Mouse (Mus musculus) c-Kit-positive CD71-positive TER-119-negative erythroid progenitor cells, embryonic 14.5 days (primary cell): ENCODE results near the gene Ctnnal1.
"Not testable (repeated sequence)": the region's sequence is repeated elsewhere in the genome, so short reads cannot be mapped to it uniquely, and the experiment has no call there.

ENCODE experiments used
- DNase-seq: peaks from one replicate; pipeline ENCODE4 v3.0.0-alpha.2; 2013; ENCODE audit warnings: low read depth

Ctnnal1 gene

DNA sequence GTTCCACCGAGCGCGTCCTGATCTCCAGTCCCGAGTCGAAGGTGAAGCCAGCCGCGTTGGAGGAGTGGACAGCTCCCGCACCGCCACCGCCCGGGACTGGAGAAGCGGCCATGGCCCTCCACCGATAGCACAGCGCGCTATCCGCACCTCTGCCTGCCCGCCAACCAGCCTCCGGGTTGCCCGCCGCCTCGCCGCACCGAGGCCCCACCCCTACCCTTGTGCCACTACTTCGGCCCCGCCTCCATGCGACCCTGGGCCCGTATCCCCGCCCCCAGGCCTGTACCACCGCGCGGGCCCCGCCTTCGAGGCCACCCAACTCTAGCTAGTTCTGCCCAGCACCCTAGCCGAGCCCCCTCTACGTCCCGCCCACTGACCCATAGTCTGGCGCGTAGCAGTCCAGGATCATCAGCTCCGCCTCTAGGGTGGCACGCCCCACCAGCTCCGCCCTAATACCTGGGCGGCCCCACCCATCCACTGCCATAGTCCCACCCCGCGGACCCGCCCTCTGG is at the start of gene Ctnnal1:
Gene Ctnnal1, minus strand, starts transcription at position 186 of the 509 bp plus-strand sequence.
- peak; percentile 71 for DNase-seq

DNA sequence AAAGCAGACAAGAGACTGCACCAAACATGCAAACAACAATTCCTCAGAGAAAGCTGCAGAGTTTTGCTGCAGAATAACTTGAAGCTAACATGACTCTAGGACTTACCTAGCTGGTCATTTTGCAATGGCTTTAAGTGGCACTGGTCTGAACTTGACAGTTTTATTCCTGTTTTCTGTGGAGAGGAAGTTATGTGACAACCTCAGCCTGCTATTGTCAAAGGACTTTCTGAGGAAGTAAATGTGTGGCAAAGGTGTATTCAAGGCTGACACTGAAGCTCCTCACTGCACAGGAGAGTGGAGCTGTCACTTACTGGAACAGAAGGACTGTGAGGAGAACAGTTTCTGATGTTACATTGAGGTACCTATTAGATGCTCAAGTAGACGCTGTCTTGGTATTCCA is 49.8 kb upstream of the Ctnnal1 start:
- no peak for DNase-seq

DNA sequence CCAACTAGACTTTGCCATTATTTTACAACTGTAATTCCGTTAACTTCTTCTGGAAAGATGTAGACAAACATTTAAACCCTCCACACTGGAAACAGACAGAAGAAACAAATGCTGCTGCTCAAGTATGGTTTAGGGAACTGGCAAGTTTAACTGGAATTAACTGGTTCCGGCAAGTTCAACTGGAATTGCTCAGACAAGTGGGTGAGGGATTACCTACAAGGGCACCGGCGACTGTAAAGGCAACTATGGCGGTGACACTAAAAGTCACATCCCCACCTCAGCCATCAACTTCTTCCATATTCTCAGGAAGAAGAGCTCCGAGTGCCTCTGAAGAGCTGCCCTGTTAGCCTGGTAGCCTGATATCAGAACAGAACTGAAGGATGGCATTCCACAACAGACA is 49.4 kb upstream of the Ctnnal1 start:
- DNase-seq, result no peak

DNA sequence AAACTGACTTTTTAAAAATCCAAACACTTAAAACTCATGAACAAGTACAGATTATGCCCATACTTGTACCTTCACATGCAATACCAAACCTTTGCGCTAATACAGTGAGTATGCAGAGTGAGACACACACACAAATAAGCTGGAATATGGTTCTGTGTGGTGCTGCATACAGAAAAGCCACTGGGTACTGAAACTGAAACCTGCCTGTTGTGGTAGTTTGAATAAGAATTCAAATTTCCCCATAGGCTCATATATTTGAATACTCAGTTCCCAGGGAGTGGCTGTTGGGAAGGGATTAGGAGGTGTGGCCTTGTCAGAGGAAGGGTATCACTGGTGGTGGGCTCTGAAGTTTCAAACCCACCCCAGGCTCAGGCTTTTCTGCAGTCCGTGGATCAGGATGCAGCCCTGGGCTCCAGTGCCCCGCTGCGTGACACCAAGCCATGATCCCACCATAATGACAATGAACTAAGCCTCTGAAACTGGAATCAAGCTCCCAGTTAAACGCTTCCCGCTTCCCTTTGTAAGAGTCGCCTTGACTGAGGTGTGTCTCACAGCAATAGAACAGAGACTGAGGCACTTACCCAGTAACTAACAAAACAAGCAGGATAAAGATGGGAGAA is 47.5 kb upstream of the Ctnnal1 start:
- no peak for DNase-seq

DNA sequence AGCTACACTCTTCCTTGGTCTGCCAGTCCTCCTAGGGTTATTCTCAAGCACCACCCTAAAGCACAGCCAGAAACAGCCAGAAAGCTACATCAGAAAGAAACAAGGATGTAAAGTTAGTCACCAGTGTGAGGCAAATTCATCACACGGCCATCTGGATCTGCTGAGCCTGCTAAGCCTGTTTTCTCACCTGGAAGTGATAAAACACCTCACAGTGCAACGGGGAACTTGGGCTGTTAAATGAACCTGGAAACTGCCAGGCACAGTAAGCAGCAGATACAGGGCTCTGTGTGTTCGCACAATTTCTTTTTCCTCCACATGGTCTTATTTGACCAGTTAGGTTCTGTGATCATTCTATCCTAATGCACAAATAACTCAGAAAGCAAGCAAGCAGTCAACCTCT is 44.6 kb upstream of the Ctnnal1 start:
- DNase-seq, result no peak

DNA sequence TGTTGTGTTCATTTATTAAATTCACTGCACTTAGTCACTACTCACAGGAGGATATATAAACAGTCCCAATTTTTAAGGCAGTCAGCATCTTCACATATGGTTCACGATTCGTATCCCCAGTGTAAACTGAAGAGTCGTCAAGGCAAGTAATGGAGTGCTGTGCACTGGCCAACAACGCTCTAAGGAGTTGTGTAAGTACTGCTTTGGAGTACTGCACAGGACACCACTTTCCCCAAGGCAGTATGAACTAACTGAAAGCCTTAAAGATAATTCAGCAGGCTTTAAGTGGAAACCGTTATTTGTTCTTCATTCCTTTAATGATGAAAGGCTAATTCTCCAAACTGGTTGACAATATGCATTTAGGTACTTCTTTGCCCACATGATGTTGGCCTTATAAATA is 42.7 kb upstream of the Ctnnal1 start:
- no peak for DNase-seq

DNA sequence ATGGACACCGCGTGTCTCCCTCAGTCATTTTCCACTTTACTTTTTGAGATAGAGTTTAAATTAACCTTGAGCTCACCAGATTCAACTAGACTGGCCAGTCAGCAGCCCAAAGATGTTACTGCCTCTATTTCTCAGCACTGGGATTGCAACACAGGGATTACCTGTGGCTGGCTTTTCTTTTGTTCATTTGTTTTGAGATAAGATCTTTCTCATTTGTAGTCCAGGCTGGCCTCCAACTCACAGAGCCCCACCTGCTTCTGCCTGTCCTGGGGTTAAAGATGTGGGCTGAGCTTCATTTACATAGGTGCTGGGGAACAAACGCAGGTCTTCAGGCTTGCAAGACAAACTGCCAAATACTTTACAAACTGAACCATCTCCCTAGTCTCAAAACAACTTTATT is 41.9 kb upstream of the Ctnnal1 start:
- DNase-seq, result no peak

DNA sequence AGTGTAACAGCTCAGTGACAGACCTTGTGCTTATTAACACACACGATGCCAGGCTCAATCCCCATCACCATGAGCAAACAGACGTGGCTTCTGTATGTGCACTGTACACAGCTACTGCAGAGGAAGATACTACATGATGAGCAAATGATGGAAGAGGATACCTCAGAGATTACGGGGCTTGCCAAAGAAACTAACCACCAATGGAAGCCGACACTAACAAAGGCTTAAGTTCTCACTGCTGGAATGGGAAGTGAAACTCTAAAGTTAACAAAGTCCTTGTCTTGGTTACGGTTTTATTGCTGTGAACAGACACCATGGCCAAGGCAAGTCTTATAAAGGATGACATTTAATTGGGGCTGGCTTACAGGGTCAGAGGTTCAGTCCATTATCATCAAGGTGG is 40.5 kb upstream of the Ctnnal1 start:
- no peak for DNase-seq

DNA sequence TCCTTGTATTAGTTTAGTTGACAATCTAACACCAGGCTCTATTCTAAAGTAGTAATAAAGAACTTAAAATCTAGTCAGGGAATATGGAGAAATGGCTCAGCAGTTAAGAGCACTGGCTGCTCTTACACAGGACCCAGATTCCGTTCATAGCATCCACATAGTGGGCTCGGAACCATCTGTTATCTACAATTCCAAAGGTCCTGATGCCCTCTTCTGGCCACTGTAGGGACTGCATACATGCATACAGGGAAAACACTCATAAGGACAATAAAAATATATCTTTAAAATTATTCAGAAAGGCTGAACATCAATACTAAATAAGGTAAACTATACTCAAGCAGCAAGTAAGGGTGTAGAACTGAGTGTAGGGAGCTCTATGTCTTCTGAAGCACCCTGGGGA is 36.7 kb upstream of the Ctnnal1 start:
- no peak for DNase-seq

DNA sequence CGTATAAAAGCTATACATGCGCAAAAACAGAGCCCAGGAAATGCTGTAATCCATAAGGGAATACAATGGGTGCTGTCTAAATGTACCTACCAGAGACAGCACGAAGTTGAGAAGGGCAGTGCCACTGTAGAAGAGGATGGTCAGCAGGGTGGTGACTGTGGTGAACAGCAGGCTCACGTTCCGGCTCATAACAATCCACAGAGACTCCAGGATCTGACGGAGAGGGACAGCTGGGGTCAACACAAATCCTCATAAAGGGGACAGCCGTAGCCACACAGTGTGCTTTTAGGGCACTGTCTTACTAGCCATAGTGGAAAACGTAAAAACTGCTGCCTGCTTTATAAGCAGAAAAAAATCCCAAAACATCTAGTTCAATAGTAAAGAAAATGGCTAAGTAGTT is 34.2 kb upstream of the Ctnnal1 start:
- no peak for DNase-seq

DNA sequence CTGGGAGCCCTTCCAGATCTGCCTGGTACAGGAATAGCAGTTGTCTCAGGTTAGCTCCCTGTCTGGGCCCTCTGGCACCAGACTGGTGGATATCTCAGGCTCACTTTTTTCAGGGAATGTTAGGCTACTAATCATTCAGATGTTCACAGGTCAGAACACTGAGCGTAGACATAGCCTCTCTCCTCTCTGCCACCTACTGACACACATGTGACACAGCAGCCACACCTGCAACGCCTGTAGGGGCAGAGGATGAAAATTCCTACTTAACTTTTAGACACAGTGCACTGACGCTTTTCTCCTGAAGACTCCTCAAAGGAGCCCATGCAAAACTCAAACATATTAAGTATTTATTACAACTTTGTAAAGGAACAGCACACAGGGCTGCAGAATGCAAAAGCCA is 32.5 kb upstream of the Ctnnal1 start:
- DNase-seq, result no peak

DNA sequence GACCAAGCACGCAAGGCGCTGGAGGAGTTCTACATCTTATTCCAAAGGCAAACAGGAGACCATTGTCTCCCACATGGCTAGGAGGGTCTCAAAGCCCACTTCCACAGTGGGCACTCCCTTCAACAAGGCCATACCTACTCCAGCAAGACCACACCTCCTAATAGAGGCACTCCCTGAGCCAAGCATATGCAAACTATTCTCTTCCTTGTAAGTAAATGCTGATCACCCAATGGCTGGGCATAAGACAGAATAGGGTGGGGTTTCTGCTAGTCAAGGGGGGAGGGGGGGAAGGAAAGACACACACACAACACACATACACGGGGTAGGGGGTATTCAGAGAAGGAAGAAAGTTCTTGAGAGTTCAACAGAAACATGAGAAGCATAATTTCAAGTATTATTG is 29.2 kb upstream of the Ctnnal1 start:
- no peak for DNase-seq

DNA sequence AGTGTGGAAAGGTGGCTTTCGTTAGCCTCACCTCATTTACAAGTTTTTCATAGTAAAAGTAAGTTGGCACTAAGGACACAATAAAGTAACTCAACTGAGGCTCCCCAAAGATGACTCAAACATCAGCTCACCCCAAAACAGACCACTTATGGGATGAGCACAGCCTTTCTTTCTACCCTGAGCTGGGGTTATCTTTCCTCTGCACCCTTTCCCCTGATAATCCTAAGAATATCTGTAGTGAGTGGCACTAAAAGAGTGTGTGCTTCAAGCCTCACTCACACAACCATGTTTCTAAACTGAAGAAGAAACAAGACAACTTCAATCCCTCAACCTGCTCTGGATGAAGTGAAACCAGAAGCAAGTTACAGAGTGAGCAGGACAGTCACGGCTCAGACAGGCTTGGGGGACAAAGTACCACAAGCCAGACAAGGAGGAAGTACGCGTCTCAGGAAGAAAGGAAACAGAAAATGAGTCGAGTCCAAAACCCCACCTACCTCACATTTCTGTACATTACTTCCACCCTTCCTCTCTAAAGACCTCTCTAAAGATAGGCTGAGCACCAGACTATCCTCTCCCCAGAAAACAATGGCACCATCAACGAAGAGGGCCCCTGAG is 27.6 kb upstream of the Ctnnal1 start:
- peak; percentile 19 for DNase-seq

DNA sequence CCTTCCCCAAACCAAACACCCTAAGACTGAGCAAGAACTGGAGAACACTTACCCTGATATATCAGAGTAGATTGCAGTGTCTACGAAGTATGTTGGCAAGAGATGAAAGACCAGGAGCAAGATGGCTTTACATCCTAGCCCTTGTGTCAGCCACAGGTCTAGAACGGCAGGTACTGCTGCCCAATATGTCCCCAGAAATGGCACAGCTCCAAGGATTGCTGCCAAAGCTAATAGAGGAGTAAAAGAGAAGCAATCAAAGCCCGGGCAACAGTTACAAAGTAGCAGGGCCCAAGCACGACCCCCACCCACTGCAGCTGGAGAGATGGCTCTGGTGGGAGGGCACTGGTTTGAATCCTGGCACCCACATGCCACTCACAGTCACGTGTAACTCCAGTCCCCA is 23.5 kb upstream of the Ctnnal1 start:
- DNase-seq, result no peak

DNA sequence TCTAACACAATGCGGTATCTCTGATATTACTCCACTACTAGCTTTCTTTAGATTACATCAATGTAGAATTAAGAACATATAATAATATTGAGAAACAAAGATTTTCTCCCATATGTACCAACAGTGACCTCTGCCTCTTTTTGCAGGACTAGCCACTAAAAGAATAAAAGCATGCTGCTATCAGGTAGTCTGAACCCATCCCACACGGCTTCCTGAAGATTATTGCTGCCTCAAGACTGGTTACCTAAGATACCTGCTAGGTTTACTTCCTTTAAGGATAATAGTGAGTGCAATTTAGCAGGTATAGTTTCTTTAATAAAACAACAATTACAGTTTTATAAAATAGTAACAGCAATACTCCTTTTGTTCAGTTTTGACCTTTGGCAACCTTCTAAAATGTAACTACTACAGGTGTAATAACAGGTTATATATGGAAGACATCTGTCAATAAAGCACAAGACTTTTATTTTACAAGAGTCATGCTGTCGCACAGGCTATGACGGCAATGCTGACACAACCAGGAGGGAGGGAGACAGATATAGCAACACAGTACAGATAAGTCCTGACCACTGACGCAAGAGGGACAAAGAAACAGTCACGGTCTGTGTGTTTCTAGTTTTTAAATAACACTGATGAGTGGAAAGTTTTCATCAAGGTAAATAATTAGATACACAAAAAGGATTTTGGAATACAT is 21.4 kb upstream of the Ctnnal1 start:
- DNase-seq, result no peak

DNA sequence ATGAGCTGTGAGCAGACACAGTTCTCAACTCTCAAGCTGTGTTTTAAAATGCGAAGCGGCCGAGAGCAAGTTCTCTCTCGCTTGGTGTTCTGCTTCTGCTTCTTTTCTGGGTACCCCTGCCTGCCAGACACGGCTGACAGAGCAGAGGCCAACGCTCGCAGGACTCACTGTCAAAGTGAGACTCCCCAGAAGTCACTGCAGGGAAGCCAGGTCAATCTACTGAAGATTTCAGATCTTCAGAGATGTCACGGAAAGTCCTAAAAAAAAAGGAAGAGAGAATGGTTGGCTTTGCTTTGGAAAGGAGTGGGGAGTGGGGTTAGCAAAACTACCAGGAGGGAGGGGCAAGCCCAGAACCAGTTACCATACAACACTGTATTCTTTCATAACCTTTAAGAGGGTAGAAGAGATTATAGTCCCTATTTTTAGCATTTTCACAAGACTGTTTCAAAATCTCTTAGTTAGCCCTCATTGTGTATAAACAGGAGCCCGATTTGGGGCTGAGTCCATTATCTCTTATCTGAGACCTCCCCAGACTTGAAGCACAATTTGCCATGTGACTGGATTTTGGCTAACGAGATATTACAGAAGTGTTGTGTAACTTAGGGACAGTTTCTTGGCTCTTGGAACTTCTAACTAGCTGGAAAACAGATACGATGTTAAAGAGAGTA is 15.2 kb upstream of the Ctnnal1 start:
- no peak for DNase-seq

DNA sequence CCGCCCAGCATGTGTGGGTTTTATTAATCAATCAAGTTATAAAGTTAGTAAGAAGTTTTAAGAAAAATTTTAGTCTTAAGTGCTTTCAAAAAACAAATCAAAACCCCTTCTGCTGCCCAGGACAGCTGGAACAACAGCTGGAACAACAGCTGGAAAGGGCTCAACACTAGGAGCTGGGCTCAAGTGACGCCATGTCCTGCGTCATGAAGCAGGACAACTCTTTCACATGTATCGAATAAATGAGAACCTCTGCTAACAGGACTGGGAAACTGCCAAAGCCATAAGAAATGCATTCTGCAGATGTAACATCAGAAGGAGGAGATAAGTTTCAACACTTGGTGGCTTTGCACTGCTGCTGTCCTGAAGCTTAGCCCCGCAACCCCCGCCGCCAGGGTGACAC is 14.0 kb upstream of the Ctnnal1 start:
- no peak for DNase-seq

DNA sequence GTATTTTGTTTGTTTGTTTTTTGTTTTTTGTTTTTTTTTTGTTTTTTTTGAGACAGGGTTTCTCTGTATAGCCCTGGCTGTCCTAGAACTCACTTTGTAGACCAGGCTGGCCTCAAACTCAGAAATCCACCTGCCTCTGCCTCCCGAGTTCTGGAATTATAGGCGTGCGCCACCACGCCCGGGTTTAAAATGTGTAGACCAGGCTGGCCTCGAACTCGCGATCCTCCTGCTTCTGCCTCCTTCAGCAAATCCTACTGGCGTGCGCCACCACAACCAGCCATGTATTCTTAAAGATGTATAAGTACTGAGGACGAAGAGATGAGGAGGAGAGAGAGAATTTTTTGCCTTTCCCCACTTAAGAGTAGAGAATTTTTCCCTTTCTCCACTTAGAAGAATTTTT is 5.6 kb upstream of the Ctnnal1 start:
- not testable (repeated sequence) for DNase-seq

DNA sequence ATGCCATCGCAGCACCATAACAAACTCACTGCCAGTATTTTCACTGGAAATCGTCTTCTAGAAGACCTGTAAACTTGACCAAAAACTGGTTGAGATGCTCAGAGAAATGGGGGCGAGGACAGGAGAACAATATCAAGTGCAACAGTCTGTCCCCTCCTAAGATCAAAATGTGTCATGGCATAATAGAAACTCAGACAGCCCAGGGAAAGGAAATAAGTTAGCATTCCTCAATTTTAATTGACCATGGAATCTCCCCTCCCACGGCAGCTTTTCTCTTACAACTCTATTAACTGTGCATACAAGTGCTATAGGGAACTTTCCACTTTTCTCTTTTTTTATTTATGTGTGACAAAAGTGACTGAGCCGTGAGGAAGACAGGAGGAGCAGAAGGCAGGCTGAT is 2.8 kb upstream of the Ctnnal1 start:
- DNase-seq, result no peak

DNA sequence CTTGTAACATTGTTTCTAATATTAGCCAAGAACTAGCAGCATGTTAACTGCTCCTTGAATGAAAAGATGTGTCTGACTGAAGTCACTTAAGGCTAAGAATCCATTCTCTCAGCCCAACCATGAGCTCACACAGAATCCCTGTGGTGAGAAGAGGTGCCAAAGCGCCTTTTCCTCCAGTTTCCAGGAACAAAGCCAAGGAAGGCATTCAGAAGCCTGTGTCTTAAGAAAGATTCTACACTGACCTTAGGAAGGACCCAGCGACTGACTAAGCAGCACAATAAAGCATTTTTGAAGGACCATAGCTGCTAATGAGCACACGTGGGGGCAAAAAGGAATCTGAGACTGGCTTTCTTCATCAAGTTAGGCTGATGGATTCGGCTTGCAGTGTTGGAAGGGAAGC is 983 bp upstream of the Ctnnal1 start:
- no peak for DNase-seq

DNA sequence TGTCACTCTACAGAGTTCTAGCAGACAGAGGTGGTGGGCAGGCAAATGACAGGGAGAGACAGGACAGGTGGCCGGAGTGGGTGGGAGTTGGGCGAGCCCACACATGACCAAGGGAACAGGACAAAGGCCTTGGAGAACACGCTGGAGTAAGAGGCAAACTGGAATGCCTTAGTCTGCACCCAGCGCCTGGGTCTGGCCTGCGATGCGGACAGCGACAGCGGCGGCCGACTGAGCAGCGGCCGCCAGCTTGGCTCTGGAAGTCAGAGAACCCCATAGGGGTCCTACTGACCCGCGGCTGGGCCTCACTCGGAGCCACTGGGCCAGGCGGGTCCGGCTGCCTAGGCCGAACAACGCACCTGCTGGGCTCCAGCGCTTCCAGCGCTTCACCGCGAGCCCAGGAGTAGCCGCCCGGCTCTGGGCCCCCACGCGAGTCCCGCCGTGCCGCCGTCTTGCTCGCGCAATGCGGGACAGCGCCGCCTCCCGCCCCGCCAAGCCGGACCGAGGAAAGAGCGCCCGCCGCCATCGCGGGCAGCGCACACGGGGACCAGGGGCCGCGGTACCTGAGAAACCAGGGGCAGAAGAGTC is 479 bp downstream of the Ctnnal1 start:
- no peak for DNase-seq

DNA sequence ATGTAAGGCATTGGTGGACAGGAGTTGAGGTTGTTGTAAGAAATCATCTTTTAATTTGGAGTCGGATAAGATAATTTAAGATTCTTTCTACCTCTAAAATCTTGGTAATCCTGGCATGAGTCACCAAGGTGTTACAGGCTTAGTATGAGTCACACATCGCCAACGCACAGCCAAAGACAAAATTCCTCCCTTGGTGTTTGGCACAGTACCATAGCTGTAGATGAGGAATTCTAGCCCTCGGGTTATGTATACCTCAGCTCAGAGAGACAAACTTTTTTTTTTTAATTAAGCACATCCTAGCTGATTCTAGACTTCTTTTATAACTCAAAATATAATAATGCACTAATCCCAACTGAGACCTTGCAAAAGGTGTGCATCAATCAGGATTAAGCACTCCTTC is 972 bp downstream of the Ctnnal1 start:
- no peak for DNase-seq

DNA sequence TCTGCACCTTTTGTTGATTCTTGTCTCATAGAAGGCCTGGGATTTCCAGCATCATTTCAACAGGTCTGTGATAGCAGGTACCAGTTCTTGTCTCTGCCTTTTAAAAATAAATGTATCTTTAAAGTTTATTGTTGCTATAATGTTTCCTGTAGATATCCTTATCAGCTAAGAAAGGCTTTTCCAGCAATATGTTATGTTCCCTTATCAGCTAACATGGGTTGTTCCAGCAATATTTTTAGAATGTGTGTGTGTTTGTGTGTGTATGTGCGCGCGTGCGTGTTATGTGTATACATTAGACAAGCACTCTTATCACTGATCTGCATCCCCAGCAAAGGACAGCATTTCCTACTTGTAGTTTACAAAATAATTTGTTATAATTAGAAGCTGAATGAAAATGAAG is 3.4 kb downstream of the Ctnnal1 start:
- peak; percentile 37 for DNase-seq
